Mouse (Mus musculus): ENCODE measurements around the gene Idi1.
"Not testable (repeated sequence)": the region's sequence is repeated elsewhere in the genome, so short reads cannot be mapped to it uniquely, and the experiment has no call there.

The Idi1 gene

GRCm38 (mm10) chr13:8888603-8889002 lies 3.3 kb downstream of the Idi1 start:
- no peak for DNase-seq (ENCODE audit: low spot score)

GRCm38 (mm10) chr13:8905986-8906385 lies 20.7 kb downstream of the Idi1 start:
- not testable (repeated sequence) for DNase-seq (ENCODE audit: low spot score)

- not testable (repeated sequence) for DNase-seq (ENCODE audit: low spot score)
These were observed 28.6 kb downstream of the Idi1 start for GRCm38 (mm10) chr13:8913890-8914289.

GRCm38 (mm10) chr13:8933499-8933898 lies 48.2 kb downstream of the Idi1 start:
- no peak for DNase-seq (ENCODE audit: low spot score)

- DNase-seq (ENCODE audit: low spot score) = not testable (repeated sequence)
These were observed 52.4 kb downstream of the Idi1 start for GRCm38 (mm10) chr13:8937611-8938140.

- not testable (repeated sequence) for DNase-seq (ENCODE audit: low spot score)
These were observed 55.8 kb downstream of the Idi1 start for GRCm38 (mm10) chr13:8941110-8941509.

- not testable (repeated sequence) for DNase-seq (ENCODE audit: low spot score)
These were observed 56.4 kb downstream of the Idi1 start for GRCm38 (mm10) chr13:8941701-8942100.
